Mouse (Mus musculus) neutrophil, adult 65 days (primary cell): ENCODE measurements around the gene Ints6l. TPM values are rescaled to one million over a fixed set of nuclear protein-coding genes. Genes with fewer than 3 reads are reported as not detected.

Experiments used
- total RNA-seq: library from RNA; stranded (reverse); gene quantifications from 2 replicates; pipeline ENCODE4 v1.2.4, GENCODE M21; 2023

The Ints6l gene
- total RNA-seq, result 95.0 and 138 TPM in 2 replicates

DNA sequence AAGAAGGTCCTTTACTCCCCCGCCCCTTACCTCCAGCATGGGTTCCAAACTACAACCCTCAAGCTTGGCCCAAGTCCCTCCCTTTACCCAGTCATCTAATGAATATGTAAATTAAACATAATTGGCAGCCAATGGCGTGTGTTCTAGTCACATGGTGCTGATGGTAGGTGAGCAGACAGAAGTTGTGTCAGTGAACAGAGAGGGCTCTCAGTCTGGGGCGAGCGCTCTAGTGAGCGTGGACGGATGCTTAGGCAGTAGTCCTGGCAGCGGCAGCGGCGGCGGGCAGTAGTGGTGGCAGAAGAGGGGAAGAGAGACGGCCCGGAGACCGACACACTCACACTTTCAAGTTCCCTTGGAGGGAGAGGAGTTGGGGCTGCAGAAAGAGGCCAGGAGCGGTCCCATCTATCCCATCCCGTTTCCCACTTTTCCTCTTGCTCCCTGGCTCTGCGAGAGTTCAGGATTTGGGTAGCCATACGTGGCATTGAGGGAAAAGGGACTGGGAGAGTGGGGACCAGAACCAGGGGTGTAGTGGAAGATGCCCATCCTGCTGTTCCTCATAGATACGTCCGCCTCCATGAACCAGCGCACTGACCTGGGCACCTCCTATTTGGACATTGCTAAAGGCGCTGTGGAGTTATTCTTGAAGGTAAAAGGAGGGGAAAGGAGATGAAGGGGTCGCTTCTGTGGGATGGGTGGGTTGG is at the start of gene Ints6l:
Gene Ints6l (plus strand): TSS at position 187 of the 701 bp plus-strand sequence.

GRCm38 (mm10) chrX:56447524-56448015 is 7.1 kb upstream of the Ints6l start, which contains the start of gene Gm2174:
Gm2174 (plus strand) TSS chrX:56447965.

DNA sequence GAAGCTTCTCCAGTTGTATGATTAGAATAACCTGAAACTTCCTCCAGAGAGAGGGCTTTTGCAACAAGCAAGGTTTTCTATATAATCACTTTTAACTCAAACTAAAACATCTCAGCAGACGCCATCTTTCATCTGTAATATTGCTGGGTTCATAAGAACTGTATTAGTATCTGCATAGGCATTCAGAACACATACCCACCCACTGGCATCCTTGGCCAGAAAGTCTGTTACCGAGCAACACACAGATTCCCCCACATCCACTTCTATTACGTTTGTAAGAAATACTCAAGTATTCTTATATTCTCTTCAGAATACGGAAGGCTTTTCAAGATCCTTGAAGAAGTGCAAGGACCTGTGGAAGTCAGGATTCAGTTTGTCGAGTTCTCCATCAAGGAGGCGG is 69.8 kb downstream of the Ints6l start, which contains the start of gene Gm10477:
Gene Gm10477 (plus strand): TSS at position 301 of the 400 bp plus-strand sequence.

GRCm38 (mm10) chrX:56549506-56549905 is 94.8 kb downstream of the Ints6l start, which contains the start of gene Gm648:
Gm648 (minus strand) TSS chrX:56549606.

Other genes with a start within 250 kb of the Ints6l start
- not detected in 2 replicates for gene Gm773, start 242.0 kb upstream of the Ints6l start, total RNA-seq
- gene Zfp449, start 108.5 kb upstream of the Ints6l start, total RNA-seq, result 0.51 TPM in 1 of 2 replicates, not detected in the other
- gene Smim10l2a, start 80.3 kb upstream of the Ints6l start, total RNA-seq, result 0.19 TPM in 1 of 2 replicates, not detected in the other
- not detected in 2 replicates for gene Gm2174, start 6.9 kb upstream of the Ints6l start, total RNA-seq
- not detected in 2 replicates for gene Gm10477, start 69.9 kb downstream of the Ints6l start, total RNA-seq
- gene Gm648, start 94.7 kb downstream of the Ints6l start, total RNA-seq, result not detected in 2 replicates
- 9.1 and 9.8 TPM in 2 replicates for gene Mmgt1, start 143.2 kb downstream of the Ints6l start, total RNA-seq
- gene Slc9a6, start 154.9 kb downstream of the Ints6l start, total RNA-seq, result 9.3 and 15.2 TPM in 2 replicates